11 mouse cellular contexts compared by ENCODE assay signal in genomic region chr14:62937675-62938074, GRCm38 (mm10). TPM values are rescaled to one million over a fixed set of nuclear protein-coding genes. Genes with fewer than 3 reads are reported as not detected.
DNase-seq lines count a peak whose midpoint lies in the region; ATAC-seq lines count a peak whose summit lies in the region.
"Had no signal": no experiment of that assay in that cellular context is flagged by ENCODE, and none has a peak within 500 bp of the region (broad histone marks: within the 10 kb centered on the region; RNA-seq: fewer than 3 reads in every experiment).

No protein-coding gene starts in this region.

- H3K9ac ChIP-seq in neural tube, embryonic 15.5 days (replicated peaks), result no peak overlapping the region

- no peak overlapping the region for H3K4me3 ChIP-seq in neural tube, embryonic 15.5 days (replicated peaks)

- H3K27ac ChIP-seq in neural tube, embryonic 15.5 days (replicated peaks), result no peak overlapping the region

- no peaks in the 10 kb centered on the region for H3K9me3 ChIP-seq in neural tube, embryonic 15.5 days (replicated peaks)

- WGBS in neural tube, embryonic 15.5 days, result 43% methylated on average over 5 of the region's 5 CpGs

- no peak for ATAC-seq in neural tube, embryonic 15.5 days (ENCODE audit: low FRiP score)

- DNase-seq in embryo, embryonic 10.5 days (ENCODE audit: low spot score), result peak; percentile 40
- no peak for DNase-seq in embryo, embryonic 10 days (ENCODE audit: low spot score)
- peak; percentile 25 for DNase-seq in kidney, postnatal 10 days
- DNase-seq in kidney, adult 18-20 months, result no peak
- DNase-seq in 416B (ENCODE audit: low read depth), result peak; percentile 20
- DNase-seq in cerebellum, adult 18-20 months, result peak; percentile 43 to 44
- DNase-seq in ovary, postnatal 10 days (ENCODE audit: low spot score), result no peak

- H3K27me3 ChIP-seq in neural tube, embryonic 15.5 days (replicated peaks), result no peaks in the 10 kb centered on the region

- H3K4me2 ChIP-seq in neural tube, embryonic 15.5 days, result no peak overlapping the region

- peaks cover 6% of the 10 kb centered on the region; the same call in 1 of the 2 replicates for H3K4me1 ChIP-seq in neural tube, embryonic 15.5 days

- peaks cover 6% of the 10 kb centered on the region; the same call in 1 of the 2 replicates for H3K36me3 ChIP-seq in neural tube, embryonic 15.5 days

RNA-seq across cellular contexts. Expression of gene Defb48, which starts 46.6 kb away (rescaled TPM):
- polyA plus RNA-seq in neural tube, embryonic 15.5 days (2015; fragmentation: Nextera tagmentation; extraction: Ambion mirVana), result not detected in 2 replicates
- polyA plus RNA-seq: frontal cortex, adult 2 months; intestine, embryonic 14.5 days; liver, embryonic 16.5 days had no signal

Comparison
In these comparisons a context has a peak if more than half of its experiments do, and no peak if none do; other contexts are left out.
1. DNase-seq: peak in embryo, embryonic 10.5 days (single experiment), kidney, postnatal 10 days (single experiment), 416B (single experiment) and cerebellum, adult 18-20 months (2 of 2); none in embryo, embryonic 10 days (single experiment), kidney, adult 18-20 months (single experiment) and ovary, postnatal 10 days (single experiment).